Mouse (Mus musculus): ENCODE measurements around the gene Ffar1.
"Not testable (repeated sequence)": the region's sequence is repeated elsewhere in the genome, so short reads cannot be mapped to it uniquely, and the experiment has no call there.

The Ffar1 gene

DNA sequence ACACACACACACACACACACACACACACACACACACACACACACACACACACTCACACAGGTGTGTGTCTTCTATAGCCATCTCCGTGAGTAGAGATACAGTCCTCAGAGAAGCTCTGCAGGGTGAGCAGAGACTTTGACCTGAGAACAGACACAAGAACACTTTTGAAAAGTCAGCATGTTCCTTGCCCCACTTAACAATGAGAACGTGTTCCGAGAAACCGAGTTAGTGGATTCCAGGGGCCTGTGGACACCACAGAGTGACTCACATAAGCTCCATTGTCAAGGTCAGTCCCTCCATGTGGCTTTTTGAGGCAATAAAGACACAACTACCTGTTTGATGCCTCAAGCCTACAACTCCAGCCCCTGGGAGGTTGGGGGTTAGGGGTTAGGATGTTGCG is 14.0 kb downstream of the Ffar1 start:
- no peak for DNase-seq

- no peak for DNase-seq
Measured at GRCm38 (mm10) chr7:30846505-30847053, 14.8 kb downstream of the Ffar1 start.

DNA sequence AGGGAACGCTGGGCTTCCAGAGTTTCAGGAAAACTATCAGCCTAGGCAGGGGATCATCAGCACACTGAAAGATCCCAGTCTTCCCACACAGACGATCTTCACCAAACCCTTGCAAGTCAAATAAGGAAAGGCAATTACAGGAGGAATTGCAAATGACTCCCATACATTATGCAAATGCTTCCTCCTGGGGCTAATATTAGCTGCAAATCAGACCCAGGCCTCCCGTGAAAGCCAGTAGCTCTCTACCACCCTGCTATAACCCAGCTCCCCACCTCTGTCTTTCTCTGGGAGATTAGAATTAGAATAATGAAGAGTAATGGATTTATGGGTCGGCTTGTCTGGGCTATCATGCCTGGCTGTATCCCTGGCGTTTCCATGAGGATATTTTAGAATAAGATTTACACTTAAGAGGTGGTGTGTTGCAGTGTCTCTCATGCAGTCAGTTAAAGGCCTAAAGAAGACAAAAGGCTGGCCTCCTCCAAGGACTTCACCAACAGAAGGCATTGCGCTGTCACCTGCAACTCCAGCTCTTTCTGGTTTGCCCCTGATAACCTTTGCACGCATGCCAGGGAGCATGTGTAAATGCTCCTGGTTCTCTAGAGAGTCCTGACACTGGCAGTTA is 16.6 kb downstream of the Ffar1 start:
- DNase-seq = no peak

GRCm38 (mm10) chr7:30842092-30842491 is 19.3 kb downstream of the Ffar1 start:
- no peak for DNase-seq

GRCm38 (mm10) chr7:30841379-30841778 is 20.0 kb downstream of the Ffar1 start:
- DNase-seq = no peak

GRCm38 (mm10) chr7:30840306-30840705 is 21.1 kb downstream of the Ffar1 start:
- DNase-seq = no peak

- DNase-seq = no peak
Measured at GRCm38 (mm10) chr7:30837277-30837676, 24.1 kb downstream of the Ffar1 start.

GRCm38 (mm10) chr7:30832684-30833083 is 28.7 kb downstream of the Ffar1 start:
- DNase-seq = not testable (repeated sequence)

DNA sequence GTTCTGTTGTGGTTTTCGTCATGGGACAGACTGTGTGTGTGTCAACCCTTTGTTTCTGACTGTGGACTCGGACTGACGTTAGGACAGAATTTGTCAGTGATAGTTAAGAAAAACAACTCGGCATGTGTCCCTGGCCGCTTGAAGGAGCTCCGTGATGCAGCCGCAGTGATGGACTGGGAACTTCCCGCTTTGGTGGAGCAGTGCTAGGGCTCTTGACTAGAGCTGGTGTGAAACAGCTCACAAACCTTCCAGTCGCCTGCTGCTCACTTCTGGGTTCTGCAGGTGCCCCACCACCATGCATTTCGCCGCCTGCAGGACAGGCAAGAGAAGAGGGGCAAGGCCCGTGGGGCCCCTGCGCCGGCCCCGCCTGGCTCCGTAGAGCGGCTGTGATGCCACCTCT is 29.1 kb downstream of the Ffar1 start:
- no peak for DNase-seq

DNA sequence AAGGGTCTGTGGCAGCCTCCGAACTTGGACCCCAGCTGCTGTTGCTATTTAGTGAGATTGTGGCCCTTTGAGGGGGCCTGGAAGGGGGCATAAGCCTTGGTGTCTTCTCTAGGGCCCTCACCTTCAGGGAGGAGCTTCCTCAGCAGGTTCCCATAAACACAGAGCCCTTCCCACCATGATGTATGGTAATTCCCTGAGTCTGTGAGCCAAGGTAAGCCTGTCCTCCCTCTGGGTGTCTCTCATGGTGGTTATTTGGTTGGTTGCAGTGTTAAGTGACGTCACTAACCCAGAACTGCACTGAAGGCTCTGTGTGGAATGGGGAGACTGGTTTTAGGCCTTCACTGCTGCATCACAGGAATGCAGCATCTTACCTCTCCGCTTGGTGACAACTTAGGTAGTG is 31.9 kb downstream of the Ffar1 start:
- no peak for DNase-seq

GRCm38 (mm10) chr7:30828871-30829270 is 32.5 kb downstream of the Ffar1 start:
- DNase-seq = not testable (repeated sequence)

- DNase-seq = no peak
Measured at GRCm38 (mm10) chr7:30826660-30827059, 34.7 kb downstream of the Ffar1 start.

DNA sequence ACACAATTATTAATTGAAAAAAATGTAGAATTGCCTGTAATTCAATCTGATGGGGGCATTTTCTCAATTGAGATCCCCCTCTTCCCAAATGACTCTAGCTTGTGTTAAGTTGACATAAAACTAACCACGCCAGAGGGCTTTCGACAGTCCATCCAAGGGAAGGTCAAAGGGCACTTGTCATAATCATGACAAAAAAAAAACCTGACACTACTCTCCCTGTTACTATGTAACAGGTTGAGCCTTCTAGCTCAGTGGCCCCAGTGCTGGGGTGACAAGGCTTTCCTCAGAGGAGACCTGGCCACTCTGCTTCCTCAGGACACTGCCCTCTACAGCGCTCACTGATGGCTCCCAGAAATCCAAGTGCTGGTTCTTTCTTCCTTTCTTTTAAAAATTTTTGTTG is 37.1 kb downstream of the Ffar1 start:
- DNase-seq = no peak

- DNase-seq = no peak
Measured at GRCm38 (mm10) chr7:30823675-30824074, 37.7 kb downstream of the Ffar1 start, which contains the start of gene Ffar2. Gene Ffar2 (minus strand): TSS chr7:30823775.

GRCm38 (mm10) chr7:30821532-30821931 is 39.8 kb downstream of the Ffar1 start:
- DNase-seq = no peak

- DNase-seq = no peak
Measured at GRCm38 (mm10) chr7:30820854-30821445, 40.4 kb downstream of the Ffar1 start.

GRCm38 (mm10) chr7:30820131-30820530 is 41.2 kb downstream of the Ffar1 start:
- DNase-seq = no peak

GRCm38 (mm10) chr7:30812291-30812807 is 49.0 kb downstream of the Ffar1 start:
- DNase-seq = no peak

GRCm38 (mm10) chr7:30811757-30812290 is 49.5 kb downstream of the Ffar1 start:
- no peak for DNase-seq

GRCm38 (mm10) chr7:30810319-30810718 is 51.0 kb downstream of the Ffar1 start:
- DNase-seq = no peak

Measured in cerebellum, adult 18-20 months (tissue).